Mouse (Mus musculus) lung, adult 2 months (tissue): ENCODE results near the gene Ostm1.

ENCODE experiments used
- CTCF ChIP-seq: fragments of 200-500 bp; IDR thresholded peaks from 2 replicates; pipeline ENCODE4 v1.5.1; 2011; ENCODE audit warnings: mild to moderate bottlenecking, low read length, control low read depth; ENCODE audit not compliant: insufficient read depth
- POLR2A ChIP-seq: fragments of 200-500 bp; IDR thresholded peaks from 2 replicates; pipeline ENCODE4 v1.6.1; 2011; ENCODE audit warnings: low read depth, mild to moderate bottlenecking, control low read depth, low read length, borderline replicate concordance; ENCODE audit errors: extremely low read depth

- TF ChIP-seq CTCF, result no peak
- TF ChIP-seq POLR2A, result no peak
Observed at GRCm38 (mm10) chr10:42578281-42578675, 5.3 kb upstream of the Ostm1 start.
